Mouse (Mus musculus) neutrophil, adult 5-6 weeks (primary cell): ENCODE measurements around the gene Ndufb4. TPM values are rescaled to one million over a fixed set of nuclear protein-coding genes. Genes with fewer than 3 reads are reported as not detected.

Experiments
- ATAC-seq: fragments of 151-379, 151-347 bp; 2 replicates; pipeline ENCODE4 v1.8.0; 2017; ENCODE audit warnings: mild to moderate bottlenecking, moderate TSS enrichment; ENCODE audit not compliant: insufficient number of reproducible peaks, poor library complexity, low FRiP score, severe bottlenecking; ENCODE audit errors: extremely low read depth
- total RNA-seq: library from RNA; stranded (forward); fragments of 200-1000 nt; gene quantifications from 2 replicates; pipeline ENCODE4 v1.2.3, GENCODE M21; 2017

The Ndufb4 gene
- total RNA-seq, 1 experiment from 2014 or later, result 20.8 TPM

GRCm38 (mm10) chr16:37682309-37682975 lies 28.2 kb upstream of the Ndufb4 start:
- no peak; the same call in 1 of the 2 replicates for ATAC-seq

GRCm38 (mm10) chr16:37680831-37681230 lies 26.6 kb upstream of the Ndufb4 start:
- no peak for ATAC-seq

- no peak for ATAC-seq
Measured at GRCm38 (mm10) chr16:37680216-37680615, 26.0 kb upstream of the Ndufb4 start.

- no peak for ATAC-seq
Measured at GRCm38 (mm10) chr16:37677586-37677985, 23.3 kb upstream of the Ndufb4 start.

DNA sequence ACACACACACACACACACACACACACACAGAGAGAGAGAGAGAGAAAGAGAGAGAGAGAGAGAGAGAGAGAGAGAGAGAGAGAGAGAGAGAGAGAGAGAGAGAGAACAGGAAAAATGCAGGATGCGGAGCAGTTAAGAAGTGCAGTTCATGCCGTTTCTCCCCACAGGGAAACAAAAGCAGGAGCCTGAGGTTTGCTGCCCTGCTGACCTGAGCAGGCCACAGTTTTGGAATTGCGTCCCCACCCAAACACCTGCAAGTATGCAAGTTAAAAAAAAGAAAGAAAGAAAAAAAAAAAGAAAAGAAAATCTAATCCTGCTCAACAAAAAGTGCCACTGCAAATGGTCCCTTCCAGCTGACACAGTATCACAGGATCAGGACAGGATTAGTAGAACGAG lies 22.4 kb upstream of the Ndufb4 start:
- no peak for ATAC-seq

DNA sequence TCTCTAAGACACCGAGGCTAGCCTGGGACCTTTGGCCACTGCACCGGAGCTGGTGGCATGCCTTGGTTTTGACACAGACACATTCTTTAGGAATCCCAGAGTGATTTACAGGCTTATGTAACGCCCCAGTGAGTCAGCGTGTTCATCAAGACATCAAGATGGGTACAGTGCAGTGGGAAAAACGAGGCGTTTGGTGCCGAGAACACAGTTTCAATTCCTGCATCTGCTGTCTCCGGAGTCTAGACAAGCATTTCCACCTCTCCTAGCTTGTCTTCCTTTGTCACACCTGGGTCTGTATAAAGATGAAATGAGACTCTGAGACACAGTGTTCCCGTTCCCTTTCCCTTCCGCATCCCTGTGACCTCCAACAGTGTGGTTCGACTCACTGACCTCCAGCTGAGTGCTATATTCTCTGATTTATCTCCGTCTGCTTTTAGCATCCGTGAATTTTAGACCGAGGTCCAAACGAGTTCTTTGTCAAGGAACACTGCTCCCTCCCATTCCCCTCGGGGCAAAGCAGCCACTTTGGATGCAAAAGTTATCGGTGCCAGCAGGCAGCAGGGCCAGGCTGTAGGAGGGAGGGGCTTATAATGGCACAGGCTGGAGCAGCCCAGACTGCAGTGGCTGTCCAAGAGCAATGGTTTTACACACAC lies 21.9 kb upstream of the Ndufb4 start:
- no peak for ATAC-seq

- no peak for ATAC-seq
Measured at GRCm38 (mm10) chr16:37675326-37675725, 21.1 kb upstream of the Ndufb4 start.

DNA sequence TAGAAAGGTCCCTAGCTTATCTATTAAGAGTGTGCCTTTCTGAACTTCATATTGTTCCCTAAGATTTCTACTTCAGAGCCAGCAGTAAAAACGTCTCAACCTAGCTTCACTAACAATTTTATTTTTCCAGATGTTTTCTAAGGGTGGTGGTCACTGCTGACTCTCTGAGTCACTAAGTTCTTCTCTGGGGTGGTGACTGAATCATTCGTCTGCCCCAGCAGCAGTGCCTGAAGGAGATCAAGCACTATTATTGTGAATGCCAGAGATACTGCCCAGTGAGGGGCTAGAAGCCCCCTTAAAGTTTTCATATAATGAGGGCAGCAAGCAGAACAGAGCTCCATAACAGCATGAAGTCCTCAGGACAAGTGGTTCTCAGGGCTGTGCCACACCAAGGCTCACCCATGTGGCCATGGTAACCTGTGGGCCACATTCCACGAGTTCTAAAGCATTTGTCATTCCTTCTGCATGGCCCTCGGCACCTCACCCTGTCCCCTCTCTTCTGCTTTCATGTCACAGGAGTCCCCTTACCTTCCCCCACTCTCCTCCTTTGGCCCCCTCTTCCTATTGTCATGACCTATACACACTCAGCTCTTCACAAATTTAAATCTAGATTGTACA lies 16.5 kb upstream of the Ndufb4 start:
- no peak for ATAC-seq

DNA sequence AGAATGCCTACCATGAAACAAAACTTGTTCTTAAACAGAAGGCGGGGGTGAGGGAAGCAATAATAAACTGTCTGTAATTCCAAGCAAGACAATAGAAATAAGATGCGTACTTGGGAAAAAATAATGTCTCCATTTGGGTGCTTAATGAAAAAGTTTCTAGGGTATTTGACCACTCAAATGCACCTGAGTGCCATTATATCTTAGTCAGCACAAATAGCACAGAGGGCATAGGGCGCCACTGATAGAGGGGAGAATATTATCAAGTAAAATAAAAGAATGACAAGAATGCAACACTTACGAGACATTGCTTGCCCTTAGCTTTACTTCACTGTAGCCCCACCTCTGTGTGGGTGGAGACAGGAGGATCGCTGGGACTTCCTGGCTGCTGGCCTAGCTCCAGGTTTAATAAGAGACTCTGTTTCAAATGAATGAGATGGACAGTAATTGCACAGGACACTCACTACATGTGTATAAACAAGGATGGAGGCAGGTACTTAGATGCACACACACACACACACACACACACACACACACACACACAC lies 11.2 kb upstream of the Ndufb4 start:
- ATAC-seq, result no peak

DNA sequence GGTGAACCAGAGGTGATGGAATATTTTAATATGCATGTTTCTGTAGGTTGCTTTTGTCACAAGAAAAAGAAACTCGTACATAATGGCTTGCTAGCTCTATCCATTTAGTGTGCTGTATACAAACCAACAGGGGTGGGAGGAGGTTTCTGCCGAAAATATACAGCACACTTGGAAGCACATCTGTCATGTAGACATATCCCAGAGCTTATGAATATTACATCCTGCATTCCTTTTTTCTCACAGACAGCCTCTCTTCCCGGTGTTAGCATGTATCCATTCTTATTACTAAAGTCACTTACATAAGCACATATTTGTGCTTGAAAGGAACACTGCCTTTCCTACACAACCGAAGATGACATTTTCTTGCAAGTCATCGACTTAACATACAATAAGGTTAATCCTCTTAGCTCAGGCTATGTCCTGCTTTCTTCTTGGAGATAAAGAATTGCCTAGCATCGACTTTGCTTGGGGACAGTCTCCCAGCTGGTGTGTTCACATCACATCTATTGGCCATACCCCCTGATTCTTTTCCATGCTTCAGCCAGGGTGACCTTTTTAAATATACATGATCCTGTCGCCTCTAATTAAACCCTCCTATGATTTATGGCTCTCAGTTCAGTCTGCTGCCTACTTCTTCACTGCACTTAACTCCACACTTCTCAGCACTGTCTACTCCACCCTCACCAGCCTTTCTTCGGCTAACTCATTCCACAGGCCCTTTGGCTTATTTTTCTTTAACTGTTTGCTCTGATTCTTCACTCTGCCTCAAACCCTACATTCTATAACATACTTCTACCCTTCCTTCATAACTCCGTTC lies 9.6 kb upstream of the Ndufb4 start:
- no peak for ATAC-seq

- ATAC-seq, result no peak
Measured at GRCm38 (mm10) chr16:37656796-37657195, 2.5 kb upstream of the Ndufb4 start.

- no peak for ATAC-seq
Measured at GRCm38 (mm10) chr16:37655756-37656347, 1.6 kb upstream of the Ndufb4 start.

GRCm38 (mm10) chr16:37654831-37655455 lies 690 bp upstream of the Ndufb4 start:
- ATAC-seq, result no peak

- no peak for ATAC-seq
Measured at GRCm38 (mm10) chr16:37653058-37653457, 1.2 kb downstream of the Ndufb4 start.

DNA sequence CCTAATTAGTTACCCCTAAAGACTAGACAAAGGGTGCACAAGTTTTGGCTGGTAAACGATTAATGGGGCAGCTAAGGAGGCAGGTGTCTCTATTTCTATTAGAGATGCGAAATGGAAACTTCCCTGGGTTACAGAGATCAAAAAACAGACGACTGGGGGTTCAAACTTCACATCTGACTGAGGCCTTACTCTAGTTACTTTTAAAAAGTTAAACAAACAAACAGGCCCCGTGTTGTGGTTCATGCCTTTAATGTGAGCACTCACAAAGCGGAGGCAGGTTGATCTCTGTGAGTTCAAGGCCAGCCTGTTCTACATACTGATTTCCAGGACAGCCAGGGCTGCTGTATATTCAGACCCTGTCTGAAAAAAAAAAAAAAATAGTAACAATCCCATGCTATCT lies 1.6 kb downstream of the Ndufb4 start:
- ATAC-seq, result no peak

DNA sequence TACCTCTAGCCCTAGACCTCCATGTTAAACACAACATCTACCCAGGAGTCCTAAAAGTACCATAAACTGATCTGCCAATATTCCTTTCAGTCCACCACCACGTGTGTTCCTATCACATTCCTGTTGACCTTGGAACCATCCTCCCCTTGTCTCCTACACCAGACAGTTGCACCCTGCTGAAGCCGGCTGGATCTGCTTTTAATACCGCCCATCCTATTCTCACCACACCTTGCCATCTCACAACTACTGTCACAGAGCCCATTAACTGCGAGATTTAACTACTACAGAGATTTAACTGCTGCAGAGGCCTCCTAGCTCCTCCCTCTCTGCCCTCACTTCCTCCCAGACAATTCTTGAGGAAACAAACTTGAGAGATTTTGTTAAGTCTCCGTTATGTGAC lies 2.8 kb downstream of the Ndufb4 start:
- no peak for ATAC-seq

- ATAC-seq, result no peak
Measured at GRCm38 (mm10) chr16:37649068-37649467, 5.2 kb downstream of the Ndufb4 start.

DNA sequence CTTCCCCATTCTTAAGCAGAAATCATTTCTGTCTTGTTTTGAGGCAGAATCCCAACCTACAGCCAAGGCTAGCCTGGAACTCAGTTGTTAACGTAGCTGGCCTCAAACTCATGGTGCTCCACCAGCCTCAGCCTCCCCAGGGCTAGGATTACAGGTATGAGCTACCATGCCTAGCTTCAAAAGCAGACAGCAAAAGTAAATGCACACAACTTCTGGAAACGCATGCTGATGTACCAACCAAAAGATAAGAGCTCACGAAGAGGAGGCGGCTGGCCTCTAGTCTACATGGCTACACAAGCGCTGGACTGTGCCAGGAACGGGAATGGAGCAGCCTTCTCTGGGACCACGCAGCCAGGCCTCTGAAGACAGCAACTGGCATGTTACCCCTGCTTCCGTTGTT lies 6.3 kb downstream of the Ndufb4 start:
- no peak for ATAC-seq

DNA sequence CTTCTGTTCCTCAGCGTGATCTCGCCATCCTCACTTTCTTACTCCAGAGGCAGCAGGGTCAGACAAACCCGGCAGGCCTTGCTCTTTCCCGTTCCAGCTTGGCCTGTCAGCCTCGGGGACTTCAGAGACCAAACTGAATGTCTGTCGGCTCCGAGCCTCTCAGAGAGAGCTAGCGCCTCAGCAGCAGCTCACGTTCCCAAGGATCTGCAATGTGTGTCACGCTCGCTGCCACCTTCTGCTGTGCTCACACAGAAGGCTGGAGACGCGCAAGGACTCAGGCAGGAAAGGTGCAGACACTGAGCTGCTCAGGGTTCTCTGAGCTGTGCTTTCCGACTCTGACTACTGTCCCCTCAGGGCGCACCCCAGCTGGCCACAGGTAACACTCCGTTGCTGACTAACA lies 7.2 kb downstream of the Ndufb4 start:
- no peak for ATAC-seq
